Mouse (Mus musculus): ENCODE results near the gene Cdr1.
A peak's percentile ranks its signal among the peaks of the same experiment; 100 is the strongest.

The Cdr1 gene

DNA sequence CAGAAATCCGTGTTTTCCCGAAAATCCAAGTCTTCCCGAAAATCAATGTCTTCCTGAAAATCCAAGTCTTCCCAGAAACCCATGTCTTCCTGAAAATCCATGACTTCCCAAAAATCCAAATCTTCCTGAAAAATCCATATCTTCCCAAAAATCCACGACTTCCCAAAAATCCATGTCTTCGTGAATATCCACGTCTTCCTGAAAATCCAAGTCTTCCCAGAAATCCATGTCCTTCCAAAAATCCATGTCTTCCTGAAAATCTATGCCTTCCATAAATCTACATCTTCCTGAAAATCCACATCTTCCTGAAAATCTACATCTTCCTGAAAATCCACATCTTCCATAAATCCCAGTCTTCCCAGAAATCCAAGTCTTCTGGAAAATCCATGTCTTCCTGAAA, at the start of gene Cdr1:
Gene Cdr1, minus strand, starts transcription at position 101 of the 400 bp plus-strand sequence.
- no peak for DNase-seq (ENCODE audit: low read depth, low spot score)

DNA sequence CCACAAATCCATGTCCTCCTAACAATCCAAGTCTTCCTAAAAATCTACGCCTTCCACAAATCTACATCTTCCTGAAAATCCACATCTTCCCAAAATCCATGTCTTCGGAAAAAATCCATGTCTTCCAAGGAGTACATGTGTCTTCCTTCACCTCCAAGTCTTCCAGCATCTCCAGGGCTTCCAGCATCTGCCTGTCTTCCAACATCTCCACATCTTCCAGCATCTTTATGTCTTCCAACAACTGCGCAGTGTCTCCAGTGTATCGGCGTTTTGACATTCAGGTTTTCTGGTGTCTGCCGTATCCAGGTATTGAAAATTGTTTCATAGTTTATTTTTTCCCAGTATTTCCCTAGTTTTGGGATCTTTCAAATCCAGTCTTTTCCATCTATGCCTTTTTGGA, 511 bp upstream of the Cdr1 start:
- DNase-seq (ENCODE audit: low read depth, low spot score), result peak; percentile 44

DNA sequence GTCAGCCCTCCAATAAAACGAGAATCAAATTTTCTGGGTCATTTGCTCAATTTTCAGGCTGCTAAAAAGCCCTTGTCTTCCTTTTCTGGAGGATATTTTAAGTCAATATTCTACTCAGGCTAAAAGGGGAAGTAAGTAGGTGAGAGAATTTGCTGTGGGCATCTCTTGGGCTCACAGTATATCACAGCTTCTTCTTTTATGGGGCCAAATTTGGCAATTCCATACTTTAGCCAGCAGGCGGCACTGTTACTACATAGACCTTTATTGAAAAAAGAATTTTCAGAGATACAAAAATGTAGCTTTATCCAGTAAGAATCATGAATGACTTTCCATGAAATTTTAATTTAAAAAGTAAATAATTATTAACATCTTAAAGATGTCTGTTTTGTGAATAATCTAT, 18.8 kb downstream of the Cdr1 start:
- no peak for DNase-seq (ENCODE audit: low read depth, low spot score)

DNA sequence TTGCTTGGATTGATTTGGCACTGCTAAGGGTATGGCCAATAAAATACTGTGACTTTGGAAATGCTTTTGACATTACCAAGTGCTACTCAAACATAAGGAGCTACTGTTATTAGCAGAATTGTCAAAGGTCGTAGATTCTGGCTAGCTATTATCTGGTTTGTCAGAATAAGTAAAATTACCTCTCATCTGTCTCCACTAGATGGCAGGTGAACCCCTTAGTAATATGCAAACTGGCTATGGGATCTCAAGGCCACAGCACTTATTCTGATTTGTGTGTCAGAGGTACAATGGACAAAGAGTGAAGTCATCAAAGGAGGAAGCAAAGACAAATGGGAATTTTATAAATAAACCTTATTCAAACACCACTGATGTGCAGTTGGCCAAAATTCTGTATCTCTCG, 24.1 kb downstream of the Cdr1 start:
- no peak for DNase-seq (ENCODE audit: low read depth, low spot score)

DNA sequence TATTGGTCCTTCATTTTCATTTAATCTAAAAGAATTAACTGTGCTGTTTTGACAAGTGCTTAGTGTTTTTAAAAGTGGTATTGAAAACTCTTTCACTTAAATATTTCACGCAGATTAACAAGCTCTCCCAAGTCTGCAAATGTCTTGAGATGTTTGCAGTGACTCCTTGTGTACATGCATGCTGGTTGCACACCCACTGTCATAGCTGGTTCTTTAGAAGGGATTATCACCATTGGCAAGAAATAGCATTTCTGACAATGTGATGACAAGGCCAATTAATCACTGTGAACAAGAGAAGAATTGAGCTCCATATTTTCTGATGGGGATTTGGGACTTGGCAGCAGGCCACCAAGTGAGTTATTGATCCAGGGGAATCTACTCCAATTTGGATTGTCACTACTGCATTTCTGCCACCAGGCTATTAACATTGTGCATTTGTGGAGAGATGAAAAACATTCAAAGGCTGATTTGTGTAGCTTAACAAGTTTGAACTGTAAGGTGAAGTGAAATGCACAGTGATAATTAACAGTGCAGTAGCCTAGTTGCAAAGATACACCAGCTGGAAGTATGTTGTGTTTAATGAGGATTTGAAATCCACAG, 30.6 kb downstream of the Cdr1 start:
- DNase-seq (ENCODE audit: low read depth, low spot score), result no peak

DNA sequence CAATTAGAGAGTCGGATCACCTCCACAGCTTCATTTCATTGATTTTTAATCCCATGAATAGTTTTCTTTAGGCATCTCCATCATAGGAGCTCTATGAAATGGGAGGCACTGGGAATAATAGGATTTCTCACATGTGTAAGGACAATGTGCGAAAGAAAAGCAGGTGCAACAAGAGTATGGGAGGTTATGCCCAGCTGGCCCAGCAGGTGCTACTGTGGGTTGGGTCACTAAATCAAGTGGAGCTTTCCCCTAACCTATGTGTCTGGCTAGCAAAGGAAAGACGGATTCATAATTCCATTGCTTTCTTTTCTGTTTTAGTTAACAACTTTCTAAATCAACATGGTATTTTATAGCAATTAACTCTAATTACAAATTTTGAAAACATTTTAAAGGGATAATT, 31.1 kb downstream of the Cdr1 start:
- no peak for DNase-seq (ENCODE audit: low read depth, low spot score)

DNA sequence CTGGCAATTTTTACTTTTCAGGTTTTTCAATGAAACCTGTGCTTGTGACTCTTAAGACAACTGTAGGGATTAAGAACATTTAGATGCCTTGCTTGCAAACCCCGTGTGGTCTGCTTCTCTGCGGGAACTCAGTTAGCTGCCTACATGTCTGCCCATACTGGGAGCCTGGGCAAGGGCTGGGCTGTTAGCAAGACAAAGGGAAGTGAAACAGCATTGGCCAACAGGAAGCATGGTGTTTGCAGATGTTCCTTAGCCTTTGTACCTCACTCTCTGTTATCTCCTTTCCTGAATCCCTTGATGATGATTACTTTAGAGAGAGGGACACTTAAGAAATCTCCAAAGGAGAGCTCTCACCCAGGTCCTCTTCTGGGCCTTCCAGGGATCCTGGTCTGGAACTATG, 38.8 kb downstream of the Cdr1 start:
- no peak for DNase-seq (ENCODE audit: low read depth, low spot score)

DNA sequence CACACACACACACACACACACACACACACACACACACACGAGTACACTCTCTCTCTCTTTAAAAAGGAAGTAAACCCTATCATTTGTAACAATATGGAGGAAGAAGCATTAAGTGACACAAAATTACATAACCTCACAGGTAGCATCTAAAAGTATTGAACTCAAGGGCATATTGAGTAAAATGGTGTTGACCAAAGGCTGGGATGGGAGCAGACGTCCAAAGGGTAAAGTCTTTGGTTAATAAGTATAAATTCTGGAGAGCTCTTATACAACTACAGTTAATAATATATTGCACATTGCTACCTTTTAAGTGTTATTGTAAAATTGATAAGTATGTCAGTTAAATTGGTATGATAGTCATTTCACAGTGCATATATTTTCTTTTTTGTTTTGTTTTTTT, 39.9 kb downstream of the Cdr1 start:
- DNase-seq (ENCODE audit: low read depth, low spot score), result no peak

DNA sequence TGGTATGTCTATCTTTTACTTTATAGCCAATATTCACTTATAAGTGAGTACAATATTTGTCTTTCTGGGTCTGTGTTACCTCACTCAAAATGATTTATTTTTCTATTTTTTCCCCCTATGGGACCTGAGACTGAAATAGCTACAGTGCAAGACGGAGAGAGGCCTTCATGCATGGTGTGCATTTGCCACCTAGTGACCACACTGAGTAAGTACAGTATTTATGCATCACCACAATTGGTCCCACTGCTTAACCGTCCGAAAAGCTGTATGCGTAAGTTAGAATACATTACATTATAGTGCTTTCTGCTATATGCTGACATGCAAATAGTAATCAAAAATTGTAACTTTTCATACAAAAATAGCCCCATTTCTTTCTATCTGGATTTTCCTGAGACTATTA, 50.8 kb downstream of the Cdr1 start:
- DNase-seq (ENCODE audit: low read depth, low spot score), result no peak

Data from CD4-positive helper T cell, adult 2 months (primary cell).